Mouse (Mus musculus) activated CD4-positive, CD25-positive, alpha-beta regulatory T cell, adult 9 weeks (primary cell): ENCODE data around the gene Wfdc12. TPM values are rescaled to one million over a fixed set of nuclear protein-coding genes. Genes with fewer than 3 reads are reported as not detected.

Experiments used
- polyA plus RNA-seq: library from polyadenylated mRNA; unstranded; fragments of 100-300 nt; shearing (Covaris generic); gene quantifications from one replicate; pipeline ENCODE4 v1.2.1, GENCODE M21; 2017

The Wfdc12 gene
- polyA plus RNA-seq = not detected

DNA sequence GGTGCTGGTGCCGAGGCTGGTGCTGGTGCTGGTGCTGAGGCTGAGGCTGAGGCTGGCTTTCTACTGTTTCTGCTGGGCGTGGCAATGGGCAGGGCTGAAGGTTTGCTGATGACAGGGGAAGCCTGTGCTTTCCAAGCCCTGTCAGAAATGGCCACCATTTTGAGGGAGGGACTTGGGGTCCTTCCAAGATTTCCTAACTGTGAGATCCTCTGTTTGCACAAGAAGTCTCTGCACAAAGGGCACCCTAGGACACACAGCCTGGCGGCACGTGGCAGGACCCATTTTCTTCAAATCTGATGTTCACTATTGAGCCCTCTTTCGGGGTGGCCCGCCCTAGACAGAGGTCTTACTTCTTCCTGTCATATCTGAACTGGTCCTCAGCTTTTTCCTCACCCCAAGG, at the start of gene Wfdc12:
Wfdc12 (minus strand) TSS at position 33 of the 400 bp plus-strand sequence.

DNA sequence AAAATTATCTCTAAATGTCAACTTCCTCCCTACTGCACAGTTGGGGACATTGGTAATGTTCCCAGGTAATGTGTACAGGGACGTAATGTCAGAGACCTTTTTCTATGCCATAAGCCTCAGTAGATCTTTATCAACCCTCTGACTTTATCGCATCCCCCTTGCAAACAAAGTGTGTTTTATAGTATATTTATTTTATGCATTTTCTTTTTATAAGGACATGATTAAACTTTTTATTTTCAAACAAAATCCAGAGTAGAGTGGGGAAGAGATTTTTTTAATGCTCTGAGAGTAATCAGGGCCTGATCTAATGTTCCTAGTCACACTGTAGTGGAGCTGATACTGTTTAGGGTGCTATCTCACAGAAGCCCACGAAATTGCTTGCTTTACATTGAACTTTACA, 48.0 kb upstream of the Wfdc12 start, which contains the start of gene Svs2:
Svs2 (minus strand) TSS at position 101 of the 400 bp plus-strand sequence.

DNA sequence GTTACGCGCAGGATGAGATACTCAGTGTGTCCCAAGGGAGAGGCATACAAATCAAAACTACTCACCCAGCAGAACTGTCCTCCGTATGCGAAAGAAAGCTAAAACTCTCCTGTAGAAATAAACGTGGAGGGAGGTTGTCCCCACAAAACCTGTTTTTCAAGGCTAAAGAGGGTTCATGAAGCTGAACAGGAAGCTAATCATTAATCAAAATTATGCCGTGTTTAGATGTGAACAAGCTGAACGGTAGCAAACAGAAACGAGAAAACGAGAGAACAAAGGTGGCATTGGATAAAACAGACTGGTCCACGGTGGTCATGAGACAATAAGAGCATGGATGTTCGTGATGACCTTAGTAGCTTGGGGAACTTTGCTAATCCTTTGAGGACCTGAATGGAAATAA, 31.1 kb upstream of the Wfdc12 start, which contains the start of gene Wfdc15b:
Wfdc15b (minus strand) TSS at position 139 of the 400 bp plus-strand sequence.

DNA sequence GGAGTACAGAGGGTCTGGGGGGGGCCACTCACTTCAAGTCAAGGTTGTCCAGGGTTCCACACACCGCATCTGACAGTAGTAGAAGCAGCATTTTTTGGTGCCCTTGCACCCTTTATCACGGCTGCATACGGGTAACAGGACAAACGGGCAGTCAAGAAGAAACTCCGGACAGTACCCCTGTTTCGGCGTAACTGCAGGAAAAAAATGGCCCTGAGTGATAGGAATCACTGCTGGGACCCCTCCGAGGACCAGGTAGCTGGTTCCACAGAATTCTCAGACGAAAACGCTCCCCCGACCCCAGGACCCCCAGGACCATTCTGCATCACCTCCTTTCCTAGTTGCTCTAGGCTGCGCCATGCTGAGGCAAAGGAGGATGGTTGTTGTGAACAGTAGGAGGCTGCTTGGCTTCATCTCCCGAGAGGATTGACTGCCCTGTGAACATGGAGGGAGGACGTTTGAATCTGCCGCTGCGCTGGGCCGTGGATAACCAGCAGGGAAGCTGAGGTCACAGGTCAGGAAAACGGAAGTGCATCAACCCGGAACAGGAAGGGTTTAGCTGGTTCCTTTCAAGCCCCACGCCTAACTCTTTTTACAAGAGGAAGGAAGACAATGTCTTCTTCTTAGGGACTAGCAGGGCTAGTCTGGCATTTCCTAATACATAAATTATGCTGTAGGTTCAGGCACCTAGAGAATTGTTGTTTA, 9.4 kb upstream of the Wfdc12 start, which contains the start of gene Wfdc15a:
Wfdc15a (minus strand) TSS at position 505 of the 702 bp plus-strand sequence.

DNA sequence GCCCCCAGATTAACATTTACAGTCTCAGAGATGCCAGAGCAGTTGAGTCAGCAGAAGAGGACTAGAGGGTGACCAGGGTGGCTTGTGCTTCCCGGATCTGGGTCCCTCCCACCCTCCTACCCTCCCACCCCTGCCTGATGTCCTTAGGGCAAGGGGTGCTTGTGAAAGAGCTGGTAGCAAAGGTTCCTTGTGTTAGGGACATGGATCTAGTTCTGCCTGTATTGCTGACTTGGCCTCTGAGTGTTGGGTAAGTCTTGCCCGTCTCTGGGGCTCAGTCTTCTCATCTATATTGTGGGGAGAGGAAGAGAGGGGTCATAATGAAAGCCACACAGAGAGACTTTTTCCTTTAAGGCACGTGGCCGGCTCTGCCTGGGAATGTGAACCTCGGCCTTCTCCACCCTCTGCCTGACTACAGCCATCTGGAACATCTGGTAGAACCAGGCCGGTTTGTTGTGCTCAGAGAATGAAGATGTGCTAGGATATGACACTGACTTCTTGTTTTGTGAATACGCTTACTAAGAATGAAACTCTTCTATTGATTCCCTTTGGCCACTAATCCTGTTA, 7.6 kb downstream of the Wfdc12 start, which contains the start of gene Wfdc5:
Wfdc5 (minus strand) TSS at position 51 of the 564 bp plus-strand sequence.

DNA sequence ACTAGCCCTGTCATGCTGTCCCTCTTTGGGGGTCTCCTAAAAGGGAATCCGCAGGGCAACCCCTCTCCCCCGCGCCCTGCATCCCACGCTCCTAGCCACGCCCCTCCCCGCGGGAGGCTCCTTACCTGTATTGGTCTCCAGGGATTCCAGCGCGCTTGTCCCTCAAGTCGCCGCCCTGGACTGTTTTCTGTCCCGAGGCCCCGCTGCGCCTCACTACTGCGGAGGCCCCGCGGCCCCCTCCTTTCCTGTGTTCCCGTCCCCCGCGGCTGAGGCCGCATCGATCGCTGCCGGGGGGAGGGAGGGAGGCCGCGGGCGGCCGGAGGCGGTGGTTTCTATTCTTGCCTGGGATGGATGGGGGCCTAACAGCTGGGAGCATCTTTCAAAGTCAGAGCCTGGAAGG, 19.5 kb downstream of the Wfdc12 start, which contains the start of gene Kcns1:
Kcns1 (minus strand) TSS at position 212 of the 400 bp plus-strand sequence.

Other genes with a start within 250 kb of the Wfdc12 start
- gene Ywhab, start 195.6 kb downstream of the Wfdc12 start, polyA plus RNA-seq = 89.5 TPM
- 4.6 TPM for gene Pabpc1l, start 165.2 kb downstream of the Wfdc12 start, polyA plus RNA-seq
- 309 TPM for gene Stk4, start 120.3 kb downstream of the Wfdc12 start, polyA plus RNA-seq
- gene Tomm34, start 119.4 kb downstream of the Wfdc12 start, polyA plus RNA-seq = 147 TPM
- not detected for gene Kcns1, start 19.5 kb downstream of the Wfdc12 start, polyA plus RNA-seq
- not detected for gene Wfdc5, start 7.9 kb downstream of the Wfdc12 start, polyA plus RNA-seq
- not detected for gene Wfdc15a, start 9.5 kb upstream of the Wfdc12 start, polyA plus RNA-seq
- not detected for gene Wfdc15b, start 31.1 kb upstream of the Wfdc12 start, polyA plus RNA-seq
- not detected for gene Svs2, start 47.9 kb upstream of the Wfdc12 start, polyA plus RNA-seq
- not detected for gene Svs3b, start 66.0 kb upstream of the Wfdc12 start, polyA plus RNA-seq
- not detected for gene Svs4, start 87.9 kb upstream of the Wfdc12 start, polyA plus RNA-seq
- gene Svs3a, start 98.7 kb upstream of the Wfdc12 start, polyA plus RNA-seq = not detected
- gene Svs6, start 126.1 kb upstream of the Wfdc12 start, polyA plus RNA-seq = not detected
- not detected for gene Svs5, start 142.1 kb upstream of the Wfdc12 start, polyA plus RNA-seq
- 5.0 TPM for gene Slpi, start 198.5 kb upstream of the Wfdc12 start, polyA plus RNA-seq
- gene Rbpjl, start 212.5 kb upstream of the Wfdc12 start, polyA plus RNA-seq = not detected
- not detected for gene Matn4, start 214.6 kb upstream of the Wfdc12 start, polyA plus RNA-seq